Mouse (Mus musculus): ENCODE measurements around the gene Aff1.
A peak's percentile ranks its signal among the peaks of the same experiment; 100 is the strongest.

GRCm38 (mm10) chr5:103753511-103754329 lies 61.5 kb downstream of the Aff1 start:
- TF ChIP-seq CTCF (IDR thresholded peaks at IDR 0.05; ENCODE audit: insufficient read depth, low read depth, low read length) (no peak), POLR2A (IDR thresholded peaks at IDR 0.05; ENCODE audit: insufficient read depth, low read depth, low read length) (peak; percentile 55)

Data from olfactory bulb, adult 2 months (tissue).